Mouse (Mus musculus): ENCODE data around the gene Platr17. TPM values are rescaled to one million over a fixed set of nuclear protein-coding genes. Genes with fewer than 3 reads are reported as not detected.

Platr17 gene
- polyA plus RNA-seq, 1 experiment from 2014 or later = 0.54 TPM

DNA sequence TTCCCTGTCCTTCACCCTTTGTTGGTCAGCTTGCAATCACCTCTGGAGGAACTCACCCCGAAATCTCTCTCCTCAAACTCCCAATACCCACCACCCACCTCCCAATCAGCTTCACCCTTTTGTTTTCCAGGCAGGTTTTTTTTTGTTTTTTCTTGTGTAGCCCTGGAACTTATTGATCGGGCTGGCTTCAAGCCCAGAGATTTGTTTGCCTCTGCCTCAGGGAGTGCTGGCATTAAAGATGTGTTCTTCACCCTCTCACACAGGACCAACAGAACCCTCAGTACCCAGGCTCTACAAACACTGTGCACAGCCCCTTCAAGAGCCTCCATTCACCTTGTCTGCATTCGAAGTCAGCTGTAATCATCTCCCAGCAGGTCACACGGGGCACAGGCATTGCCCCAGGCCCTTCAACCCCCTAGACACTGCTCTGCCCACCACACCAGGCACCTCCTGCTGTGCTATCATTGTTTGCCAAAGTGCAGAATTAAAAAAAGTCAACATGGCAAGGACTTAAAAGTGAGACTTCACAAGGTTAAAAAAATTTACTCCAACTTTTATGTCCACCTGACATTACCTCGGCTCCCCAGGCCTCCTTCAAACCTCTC is 49.1 kb downstream of the Platr17 start:
- 29% methylated on average over 5 of the region's 5 CpGs for WGBS
- no peaks in the 10 kb centered on the region for H3K27me3 ChIP-seq (replicated peaks; ENCODE audit: control insufficient read depth, insufficient read depth, low read length)
- no peaks in the 10 kb centered on the region for H3K9me3 ChIP-seq (ENCODE audit: control insufficient read depth, low read length)
- no peak overlapping the region; the same call in 1 of the 2 replicates for H3K9ac ChIP-seq (replicated peaks; ENCODE audit: low read depth, low read length)
- peaks cover 9% of the 10 kb centered on the region for H3K36me3 ChIP-seq (ENCODE audit: control insufficient read depth, insufficient read depth)
- no peak overlapping the region for H3K27ac ChIP-seq (ENCODE audit: low read length)
- peak overlapping the region; percentile 82 for H3K4me2 ChIP-seq (ENCODE audit: low read length)
- H3K4me3 ChIP-seq (replicated peaks; ENCODE audit: low read length) = peak overlapping the region; percentile 85
- no peak for ATAC-seq
- peaks cover 51% of the 10 kb centered on the region for H3K4me1 ChIP-seq (replicated peaks; ENCODE audit: control insufficient read depth, insufficient read depth, low read length)

DNA sequence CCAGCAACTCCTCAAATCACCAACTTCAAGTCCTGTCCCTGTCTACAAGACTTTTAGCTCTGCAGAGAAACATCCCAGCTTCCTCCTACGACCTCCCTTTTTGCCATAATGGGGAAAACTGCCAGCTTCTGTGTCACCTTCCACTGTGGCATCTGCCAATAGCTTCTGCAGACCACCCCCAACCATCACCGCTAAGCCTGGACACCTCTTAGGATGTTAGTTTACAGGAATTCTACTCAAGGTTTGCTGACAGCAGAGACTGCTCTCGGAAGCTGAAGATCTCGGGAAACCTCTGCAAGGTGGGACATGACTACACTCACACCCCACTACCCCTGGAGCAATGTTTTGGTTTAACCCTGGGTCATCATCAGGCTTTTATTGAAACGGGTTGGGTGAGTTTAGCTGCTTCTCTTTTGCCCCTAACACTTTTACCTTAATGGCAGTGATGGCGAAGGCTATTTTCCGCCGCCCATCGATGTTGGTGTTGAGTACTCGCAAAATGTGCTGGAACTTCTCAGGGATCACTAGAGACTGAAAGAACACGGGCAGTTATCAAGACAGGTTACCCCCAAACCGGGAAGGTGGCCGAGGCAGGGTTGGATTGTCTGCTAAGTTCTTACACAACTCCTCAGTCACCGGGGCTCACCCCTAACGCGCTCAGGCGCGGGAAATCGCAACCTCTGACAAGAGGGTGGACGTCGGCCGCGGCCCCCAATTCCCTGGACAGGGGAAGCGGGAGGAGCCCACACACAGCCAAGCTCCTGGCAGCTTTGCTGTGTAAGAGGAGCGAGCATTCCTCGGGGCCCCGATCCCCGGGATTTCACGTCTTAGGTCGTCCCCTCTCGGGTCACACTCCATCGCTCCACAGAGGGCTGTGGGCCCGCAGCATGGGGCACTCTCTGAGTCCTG is 50.0 kb downstream of the Platr17 start:
- Histone ChIP-seq H3K9ac (replicated peaks; ENCODE audit: low read depth, low read length) (peak overlapping the region; percentile 94), H3K4me3 (replicated peaks; ENCODE audit: low read length) (peak overlapping the region; percentile 85), H3K27me3 (replicated peaks; ENCODE audit: control insufficient read depth, insufficient read depth, low read length) (no peaks in the 10 kb centered on the region), H3K4me1 (replicated peaks; ENCODE audit: control insufficient read depth, insufficient read depth, low read length) (peaks cover 51% of the 10 kb centered on the region), H3K36me3 (ENCODE audit: control insufficient read depth, insufficient read depth) (peaks cover 10% of the 10 kb centered on the region), H3K27ac (ENCODE audit: low read length) (peak overlapping the region; percentile 88), H3K9me3 (ENCODE audit: control insufficient read depth, low read length) (no peaks in the 10 kb centered on the region), H3K4me2 (ENCODE audit: low read length) (peak overlapping the region; percentile 82)
- 2% methylated on average over 33 of the region's 33 CpGs for WGBS
- ATAC-seq = peak; percentile 39

DNA sequence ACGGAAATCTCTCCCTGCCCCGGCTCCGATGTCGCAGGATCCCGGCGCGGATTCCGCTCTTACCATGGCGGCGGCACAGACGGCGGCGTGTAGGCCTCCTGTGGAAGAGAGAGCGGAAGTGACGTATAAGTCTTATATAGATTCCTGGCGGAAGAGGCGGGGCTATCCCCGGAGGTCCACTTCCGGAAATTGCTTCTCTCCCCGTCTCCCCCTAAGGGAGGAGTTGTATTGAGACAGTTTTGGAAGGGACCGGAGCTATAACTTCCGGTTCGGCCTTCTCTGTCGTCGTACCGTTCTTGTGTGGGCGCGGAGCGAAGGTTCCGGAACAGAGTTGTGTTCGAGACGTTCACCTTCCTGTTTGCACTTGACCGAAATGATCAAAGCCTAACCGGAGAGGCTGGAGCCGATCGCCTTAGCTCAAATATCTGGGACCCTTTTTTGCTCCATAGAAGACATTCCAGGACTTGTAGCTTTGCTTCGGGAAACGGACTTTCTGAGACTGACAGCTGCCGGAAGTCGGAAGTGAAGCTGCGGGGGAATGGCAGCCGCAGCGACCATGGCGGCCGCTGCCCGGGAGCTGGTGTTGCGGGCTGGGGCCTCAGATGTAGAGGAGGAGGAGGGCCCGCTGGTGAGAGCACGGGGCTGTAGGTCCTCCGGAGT is 50.8 kb downstream of the Platr17 start, which contains the start of the genes Vps52 and Rps18:
Gene Vps52 (plus strand): TSS at position 258 of the 660 bp plus-strand sequence.
Gene Rps18 (minus strand): TSS at position 447 of the 660 bp plus-strand sequence.
- H3K9ac ChIP-seq (replicated peaks; ENCODE audit: low read depth, low read length) = peak within 1 kb of the TSS; percentile 94
- peak within 1 kb of the TSS; percentile 85 for H3K4me3 ChIP-seq (replicated peaks; ENCODE audit: low read length)
- ATAC-seq = peak; percentile 91
- peak within 1 kb of the TSS; percentile 82 for H3K4me2 ChIP-seq (ENCODE audit: low read length)
- H3K4me1 ChIP-seq (replicated peaks; ENCODE audit: control insufficient read depth, insufficient read depth, low read length) = peaks cover 43% of the 10 kb centered on the region
- H3K27ac ChIP-seq (ENCODE audit: low read length) = peak within 1 kb of the TSS; percentile 88
- WGBS = under 1% methylated on average over 50 of the region's 50 CpGs
- no peaks in the 10 kb centered on the region for H3K9me3 ChIP-seq (ENCODE audit: control insufficient read depth, low read length)
- H3K27me3 ChIP-seq (replicated peaks; ENCODE audit: control insufficient read depth, insufficient read depth, low read length) = no peaks in the 10 kb centered on the region
- peaks cover 12% of the 10 kb centered on the region for H3K36me3 ChIP-seq (ENCODE audit: control insufficient read depth, insufficient read depth)

Small RNA genes within 50 kb of the gene (microRNA-seq; reads per million reads assigned to microRNA genes)
- not detected for gene Gm27740

Other genes with a start within 250 kb of the Platr17 start
- gene Hnrnpm, start 218.3 kb upstream of the Platr17 start, polyA plus RNA-seq (2015; fragmentation: Nextera tagmentation; extraction: Ambion mirVana) = 255 and 258 TPM in 2 replicates
- 73.0 and 77.8 TPM in 2 replicates for gene March2, start 186.5 kb upstream of the Platr17 start, polyA plus RNA-seq (2015; fragmentation: Nextera tagmentation; extraction: Ambion mirVana)
- gene Rab11b, start 144.6 kb upstream of the Platr17 start, polyA plus RNA-seq (2015; fragmentation: Nextera tagmentation; extraction: Ambion mirVana) = 411 and 469 TPM in 2 replicates
- gene Angptl4, start 123.3 kb upstream of the Platr17 start, polyA plus RNA-seq (2015; fragmentation: Nextera tagmentation; extraction: Ambion mirVana) = 15.5 and 16.2 TPM in 2 replicates
- gene Kank3, start 94.6 kb upstream of the Platr17 start, polyA plus RNA-seq (2015; fragmentation: Nextera tagmentation; extraction: Ambion mirVana) = 40.5 and 45.4 TPM in 2 replicates
- 480 and 560 TPM in 2 replicates for gene Rps28, start 80.6 kb upstream of the Platr17 start, polyA plus RNA-seq (2015; fragmentation: Nextera tagmentation; extraction: Ambion mirVana)
- 386 and 402 TPM in 2 replicates for gene Ndufa7, start 80.6 kb upstream of the Platr17 start, polyA plus RNA-seq (2015; fragmentation: Nextera tagmentation; extraction: Ambion mirVana)
- gene Cd320, start 62.0 kb upstream of the Platr17 start, polyA plus RNA-seq (2015; fragmentation: Nextera tagmentation; extraction: Ambion mirVana) = 55.5 and 62.0 TPM in 2 replicates
- gene Gm7029, start 31.3 kb upstream of the Platr17 start, polyA plus RNA-seq (2015; fragmentation: Nextera tagmentation; extraction: Ambion mirVana) = not detected in 2 replicates
- gene Kifc1, start 14.5 kb upstream of the Platr17 start, polyA plus RNA-seq (2015; fragmentation: Nextera tagmentation; extraction: Ambion mirVana) = 3.7 and 4.6 TPM in 2 replicates
- 61.5 and 63.1 TPM in 2 replicates for gene Daxx, start 4.3 kb downstream of the Platr17 start, polyA plus RNA-seq (2015; fragmentation: Nextera tagmentation; extraction: Ambion mirVana)
- 13.7 and 15.4 TPM in 2 replicates for gene Tapbp, start 10.8 kb downstream of the Platr17 start, polyA plus RNA-seq (2015; fragmentation: Nextera tagmentation; extraction: Ambion mirVana)
- gene Zbtb22, start 10.8 kb downstream of the Platr17 start, polyA plus RNA-seq (2015; fragmentation: Nextera tagmentation; extraction: Ambion mirVana) = 17.1 and 17.2 TPM in 2 replicates
- 40.8 and 52.3 TPM in 2 replicates for gene Rgl2, start 24.4 kb downstream of the Platr17 start, polyA plus RNA-seq (2015; fragmentation: Nextera tagmentation; extraction: Ambion mirVana)
- 182 and 196 TPM in 2 replicates for gene Pfdn6, start 35.2 kb downstream of the Platr17 start, polyA plus RNA-seq (2015; fragmentation: Nextera tagmentation; extraction: Ambion mirVana)
- gene Wdr46, start 35.5 kb downstream of the Platr17 start, polyA plus RNA-seq (2015; fragmentation: Nextera tagmentation; extraction: Ambion mirVana) = 26.1 and 29.4 TPM in 2 replicates
- gene B3galt4, start 46.4 kb downstream of the Platr17 start, polyA plus RNA-seq (2015; fragmentation: Nextera tagmentation; extraction: Ambion mirVana) = 10.0 and 13.2 TPM in 2 replicates
- gene Vps52, start 50.7 kb downstream of the Platr17 start, polyA plus RNA-seq (2015; fragmentation: Nextera tagmentation; extraction: Ambion mirVana) = 79.5 and 81.0 TPM in 2 replicates
- 811 and 837 TPM in 2 replicates for gene Rps18, start 50.9 kb downstream of the Platr17 start, polyA plus RNA-seq (2015; fragmentation: Nextera tagmentation; extraction: Ambion mirVana)
- 9.4 and 9.9 TPM in 2 replicates for gene H2-K1, start 95.2 kb downstream of the Platr17 start, polyA plus RNA-seq (2015; fragmentation: Nextera tagmentation; extraction: Ambion mirVana)
- gene Ring1, start 119.5 kb downstream of the Platr17 start, polyA plus RNA-seq (2015; fragmentation: Nextera tagmentation; extraction: Ambion mirVana) = 16.0 and 20.4 TPM in 2 replicates
- gene H2-Ke6, start 122.9 kb downstream of the Platr17 start, polyA plus RNA-seq (2015; fragmentation: Nextera tagmentation; extraction: Ambion mirVana) = 63.9 and 65.4 TPM in 2 replicates
- gene Slc39a7, start 126.5 kb downstream of the Platr17 start, polyA plus RNA-seq (2015; fragmentation: Nextera tagmentation; extraction: Ambion mirVana) = 148 and 157 TPM in 2 replicates
- gene Rxrb, start 126.7 kb downstream of the Platr17 start, polyA plus RNA-seq (2015; fragmentation: Nextera tagmentation; extraction: Ambion mirVana) = 55.6 and 60.2 TPM in 2 replicates
- 2.3 and 4.0 TPM in 2 replicates for gene Col11a2, start 134.3 kb downstream of the Platr17 start, polyA plus RNA-seq (2015; fragmentation: Nextera tagmentation; extraction: Ambion mirVana)
- gene H2-Oa, start 187.2 kb downstream of the Platr17 start, polyA plus RNA-seq (2015; fragmentation: Nextera tagmentation; extraction: Ambion mirVana) = 0.22 and 0.28 TPM in 2 replicates
- 12.1 and 15.8 TPM in 2 replicates for gene H2-DMa, start 214.4 kb downstream of the Platr17 start, polyA plus RNA-seq (2015; fragmentation: Nextera tagmentation; extraction: Ambion mirVana)
- gene Brd2, start 217.5 kb downstream of the Platr17 start, polyA plus RNA-seq (2015; fragmentation: Nextera tagmentation; extraction: Ambion mirVana) = 130 and 132 TPM in 2 replicates
- 0.43 and 0.90 TPM in 2 replicates for gene H2-DMb2, start 238.2 kb downstream of the Platr17 start, polyA plus RNA-seq (2015; fragmentation: Nextera tagmentation; extraction: Ambion mirVana)
- 0.66 and 0.98 TPM in 2 replicates for gene H2-DMb1, start 247.9 kb downstream of the Platr17 start, polyA plus RNA-seq (2015; fragmentation: Nextera tagmentation; extraction: Ambion mirVana)

Data from forebrain, embryonic 16.5 days (tissue).